Mouse (Mus musculus) CD8-positive naive resting alpha-beta T cell, adult 57 days (primary cell): ENCODE measurements around the gene Trpc4ap. TPM values are rescaled to one million over a fixed set of nuclear protein-coding genes. Genes with fewer than 3 reads are reported as not detected.

ENCODE experiments used
- total RNA-seq: library from RNA; stranded (reverse); gene quantifications from one replicate; pipeline ENCODE4 v1.2.4, GENCODE M21; 2023

Trpc4ap gene
- total RNA-seq, result 199 TPM

DNA sequence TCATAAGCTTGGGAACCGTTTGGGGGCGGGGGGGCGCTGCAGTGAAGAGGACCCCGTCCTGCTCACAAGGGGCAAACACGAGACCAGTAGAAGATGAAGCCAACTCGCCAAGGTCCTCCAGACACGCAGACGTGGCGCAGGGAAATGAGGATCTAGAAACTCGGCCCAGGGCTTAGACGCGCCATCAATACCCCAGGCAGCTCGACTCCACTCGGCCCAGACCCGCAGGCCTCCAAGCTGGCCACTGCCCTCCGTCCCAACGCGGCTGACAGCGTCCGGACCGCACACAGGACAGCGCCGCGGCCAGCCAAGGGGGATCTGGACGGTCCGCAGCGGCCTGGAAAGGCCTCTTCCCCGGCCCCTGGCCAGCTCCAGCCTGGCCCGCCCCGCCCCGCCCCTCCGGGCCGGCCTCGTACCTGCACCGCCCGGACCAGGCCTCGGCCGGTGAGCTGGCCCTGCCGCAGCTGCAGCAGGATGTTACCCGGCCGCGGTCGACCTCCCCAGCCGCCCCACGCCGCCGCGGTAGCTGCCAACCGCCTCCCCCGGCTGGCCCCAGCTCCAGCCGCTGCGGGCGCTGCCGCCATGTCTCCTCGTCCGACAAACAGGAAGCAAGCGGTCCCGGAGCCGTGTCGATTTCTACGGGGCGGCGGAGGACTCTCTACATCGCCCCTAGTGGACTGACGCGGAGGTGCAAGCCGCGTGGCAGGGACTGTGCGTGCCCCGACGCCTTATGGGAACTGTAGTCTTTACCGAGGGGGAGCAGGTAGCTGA, at the start of gene Trpc4ap:
Gene Trpc4ap (minus strand): TSS at position 662 of the 771 bp plus-strand sequence.

DNA sequence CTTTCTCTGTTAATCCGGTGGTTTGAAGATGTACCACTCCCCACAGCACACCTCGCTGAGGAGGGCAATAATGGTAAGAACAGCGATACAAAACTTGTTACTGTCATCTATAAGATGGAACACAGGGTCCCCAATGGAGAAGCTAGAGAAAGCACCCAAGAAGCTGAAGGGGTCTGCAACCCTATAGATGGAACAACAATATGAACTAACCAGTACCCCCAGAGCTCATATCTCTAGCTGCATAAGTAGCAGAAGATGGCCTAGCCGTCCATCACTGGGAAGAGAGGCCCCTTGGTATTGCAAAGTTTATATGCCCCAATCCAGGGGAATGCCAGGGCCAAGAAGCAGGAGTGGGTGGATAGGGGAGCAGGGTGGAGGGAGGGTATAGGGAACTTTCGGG, 43.6 kb upstream of the Trpc4ap start, which contains the start of gene Gm17581:
Gene Gm17581 (minus strand): TSS at position 101 of the 400 bp plus-strand sequence.

DNA sequence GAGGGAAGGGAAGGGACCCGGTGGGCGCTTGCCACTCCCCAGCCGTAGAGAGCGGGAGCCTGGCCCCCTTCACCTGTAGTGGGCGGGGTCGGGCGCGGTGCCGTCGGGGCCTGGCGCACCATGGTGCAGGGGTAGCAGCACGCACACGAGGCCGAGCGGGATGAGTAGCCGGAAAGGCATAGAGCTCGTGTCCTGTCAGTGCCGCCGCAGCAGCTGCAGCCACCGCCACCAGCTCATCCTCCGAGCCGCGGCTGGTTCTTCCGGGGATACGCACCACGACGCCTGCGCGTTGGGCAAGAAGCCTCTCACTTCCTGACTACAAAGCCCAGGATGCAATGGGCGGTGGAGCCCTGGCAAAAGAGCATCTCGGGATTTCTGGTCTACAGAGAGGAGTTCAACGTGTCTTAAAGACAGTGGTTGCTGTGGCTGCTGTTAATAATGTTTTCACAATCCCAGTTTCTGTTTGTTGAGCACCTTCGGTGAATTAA, 37.0 kb upstream of the Trpc4ap start, which contains the start of gene Edem2:
Gene Edem2 (minus strand): TSS at position 318 of the 488 bp plus-strand sequence.

DNA sequence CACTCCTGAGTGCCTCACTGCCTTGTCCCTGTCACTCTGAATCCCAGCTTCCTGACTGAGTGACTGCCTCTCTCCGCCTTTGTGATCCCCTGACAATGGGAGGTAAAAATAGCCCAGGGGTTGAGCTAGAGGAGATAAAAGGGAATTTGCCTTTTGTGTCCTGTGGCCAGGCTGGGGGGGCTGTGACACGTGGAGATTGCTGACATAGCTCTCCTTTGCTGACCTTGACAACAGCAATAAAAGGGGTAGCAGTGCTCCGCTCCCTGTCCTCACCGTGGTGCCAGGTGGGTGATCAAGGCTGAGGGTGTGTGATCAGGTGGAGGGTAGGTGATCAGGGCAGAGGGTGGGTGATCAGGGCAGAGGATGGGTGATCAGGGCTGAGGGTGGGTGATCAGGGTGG, 81.2 kb downstream of the Trpc4ap start, which contains the start of gene Myh7b:
Gene Myh7b (plus strand): TSS at position 235 of the 400 bp plus-strand sequence.

DNA sequence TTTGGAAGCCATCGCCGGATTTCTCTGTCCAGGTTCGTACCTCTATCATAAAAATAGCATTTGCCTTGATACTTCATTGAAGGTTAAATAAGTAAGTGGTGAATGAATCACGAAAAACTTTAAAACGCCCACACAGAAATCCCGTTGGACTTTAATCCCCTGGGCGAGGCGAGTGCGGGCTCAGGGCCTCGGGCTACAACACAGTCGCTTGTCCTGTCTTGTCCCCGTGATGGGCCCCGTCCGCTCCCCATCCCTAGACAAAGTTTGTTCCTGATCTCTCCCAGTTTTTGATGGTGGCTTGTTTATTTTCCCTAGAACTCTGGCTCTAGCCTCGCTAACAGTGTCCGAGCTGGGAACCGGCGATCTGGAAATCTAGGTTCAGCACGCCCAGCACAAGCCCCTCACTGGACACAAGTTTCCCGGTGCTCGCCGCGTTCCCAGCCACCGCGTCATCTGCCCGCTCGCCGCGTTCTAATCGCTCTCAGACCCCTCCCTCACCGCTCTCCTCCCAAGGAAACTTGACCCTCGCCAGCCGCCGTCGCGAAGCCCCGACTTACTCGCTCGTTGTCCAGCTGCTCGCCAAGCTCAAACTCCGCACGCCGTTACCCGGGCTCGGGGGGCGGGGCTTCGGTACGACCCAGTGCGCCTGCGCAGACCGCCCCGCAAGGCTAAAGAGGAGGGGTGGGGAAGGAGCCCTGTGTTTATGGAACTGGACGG, 99.9 kb downstream of the Trpc4ap start, which contains the start of gene Gss:
Gene Gss (minus strand): TSS at position 674 of the 717 bp plus-strand sequence.

Other genes with a start within 250 kb of the Trpc4ap start
- 65.7 TPM for gene Ncoa6, start 218.5 kb downstream of the Trpc4ap start, total RNA-seq
- gene Acss2, start 174.4 kb downstream of the Trpc4ap start, total RNA-seq, result 63.9 TPM
- gene Ggt7, start 174.1 kb downstream of the Trpc4ap start, total RNA-seq, result 1.3 TPM
- 14.9 TPM for gene Gss, start 99.6 kb downstream of the Trpc4ap start, total RNA-seq
- not detected for gene Myh7b, start 81.2 kb downstream of the Trpc4ap start, total RNA-seq
- gene Edem2, start 37.1 kb upstream of the Trpc4ap start, total RNA-seq, result 30.8 TPM
- gene Gm17581, start 43.5 kb upstream of the Trpc4ap start, total RNA-seq, result not detected
- gene Procr, start 58.7 kb upstream of the Trpc4ap start, total RNA-seq, result not detected
- gene Mmp24, start 83.0 kb upstream of the Trpc4ap start, total RNA-seq, result not detected
- gene BC029722, start 127.0 kb upstream of the Trpc4ap start, total RNA-seq, result 21.4 TPM
- 120 TPM for gene Eif6, start 134.5 kb upstream of the Trpc4ap start, total RNA-seq
- 0.24 TPM for gene Fam83c, start 142.5 kb upstream of the Trpc4ap start, total RNA-seq
- gene Uqcc1, start 237.9 kb upstream of the Trpc4ap start, total RNA-seq, result 40.3 TPM
- not detected for gene Gm15557, start 248.3 kb upstream of the Trpc4ap start, total RNA-seq